Mouse (Mus musculus): Measurements from ENCODE around the gene Gadl1. TPM values are rescaled to one million over a fixed set of nuclear protein-coding genes. Genes with fewer than 3 reads are reported as not detected.

Gadl1 gene
- total and polyA plus RNA-seq, 3 experiments = 0.13 TPM; not detected in 2

GRCm38 (mm10) chr9:116029076-116029475, 119.8 kb downstream of the Gadl1 start:
- Histone ChIP-seq H3K27me3 (replicated peaks) (no peaks in the 10 kb centered on the region), H3K4me2 (ENCODE audit: insufficient read depth, low read depth, poor library complexity, severe bottlenecking) (no peak overlapping the region), H3K4me1 (ENCODE audit: control insufficient read depth in 1 of 2, insufficient read depth in 2 of 2) (0 out of 4 replicates have a peak, but pooled peaks cover 0 to 2% of the 10 kb centered on the region in 2 experiments), H3K79me2 (replicated peaks; ENCODE audit: control insufficient read depth, extremely low read depth, insufficient read depth, poor library complexity, severe bottlenecking) (no peaks in the 10 kb centered on the region), H3K9me3 (replicated peaks; ENCODE audit: low read length) (no peaks in the 10 kb centered on the region), H3K9ac (ENCODE audit: insufficient read depth, low read depth) (no peak overlapping the region), H3K4me3 (replicated peaks in 1 of 3; ENCODE audit: low read depth in 2 of 3, low read length in 2 of 3, poor library complexity in 1 of 3) (no peak overlapping the region), H3K36me3 (replicated peaks in 1 of 2; ENCODE audit: control insufficient read depth in 1 of 2, insufficient read depth in 1 of 2, low read length in 1 of 2) (no peaks in the 10 kb centered on the region), H3K27ac (ENCODE audit: insufficient read depth, low read depth) (no peak overlapping the region)
- dilution Hi-C loops (cut with MboI; ENCODE audit: extremely low pct_ligation_motif_present, extremely low pct_unique_long_range_greater_than_20kb, low sequenced_read_pairs) (no loop called here), in situ Hi-C loops (cut with MboI; ENCODE audit: low pct_ligation_motif_present, low pct_unique_long_range_greater_than_20kb, low sequenced_read_pairs) (loop anchor here (25.0 kb wide), 1 partner anchor 317 kb away; no protein-coding TSS in a partner anchor)
- no peak for TF ChIP-seq ZC3H11A (IDR thresholded peaks at IDR 0.05; ENCODE audit: low read depth, low read length)
- no peak for TF ChIP-seq MAZ (IDR thresholded peaks at IDR 0.05; ENCODE audit: low read depth, low read length)
- no peak for TF ChIP-seq ZNF384 (IDR thresholded peaks at IDR 0.05; ENCODE audit: low read depth, low read length)
- no peak for TF ChIP-seq USF2 (conservative IDR thresholded peaks at IDR 0.05; ENCODE audit: low read depth, low read length)
- no peak for TF ChIP-seq TBP (conservative IDR thresholded peaks at IDR 0.05; ENCODE audit: low read depth, low read length)
- TF ChIP-seq ELF1 (IDR thresholded peaks at IDR 0.05; ENCODE audit: low read depth, low read length) = no peak
- TF ChIP-seq NRF1 (IDR thresholded peaks at IDR 0.05; ENCODE audit: low read depth, low read length) = no peak
- TF ChIP-seq JUN (IDR thresholded peaks at IDR 0.05; ENCODE audit: insufficient read depth, low read depth, low read length) = no peak
- TF ChIP-seq BHLHE40 (IDR thresholded peaks at IDR 0.05; ENCODE audit: low read depth, low read length) = no peak
- no peak for TF ChIP-seq ZMIZ1 (IDR thresholded peaks at IDR 0.05; ENCODE audit: low read depth, low read length)
- no peak for TF ChIP-seq E2F4 (IDR thresholded peaks at IDR 0.05; ENCODE audit: insufficient replicate concordance, low read depth, low read length)
- TF ChIP-seq ZKSCAN1 (IDR thresholded peaks at IDR 0.05; ENCODE audit: borderline replicate concordance, low read depth, low read length) = no peak
- no peak for TF ChIP-seq JUND (conservative IDR thresholded peaks at IDR 0.05; ENCODE audit: low read depth, low read length)
- no peak for TF ChIP-seq PAX5 (IDR thresholded peaks at IDR 0.05; ENCODE audit: low read length)
- no peak for TF ChIP-seq RCOR1 (conservative IDR thresholded peaks at IDR 0.05; ENCODE audit: low read depth, low read length)
- TF ChIP-seq TCF12 (IDR thresholded peaks at IDR 0.05; ENCODE audit: low read depth, low read length) = no peak
- TF ChIP-seq MXI1 (IDR thresholded peaks at IDR 0.05; ENCODE audit: low read depth, low read length) = no peak
- TF ChIP-seq MAFK (IDR thresholded peaks at IDR 0.05; ENCODE audit: insufficient replicate concordance, low read length) = no peak
- TF ChIP-seq POLR2A (IDR thresholded peaks at IDR 0.05; ENCODE audit: low read depth, low read length) = no peak
- no peak for DNase-seq (ENCODE audit: extremely low read depth)

DNA sequence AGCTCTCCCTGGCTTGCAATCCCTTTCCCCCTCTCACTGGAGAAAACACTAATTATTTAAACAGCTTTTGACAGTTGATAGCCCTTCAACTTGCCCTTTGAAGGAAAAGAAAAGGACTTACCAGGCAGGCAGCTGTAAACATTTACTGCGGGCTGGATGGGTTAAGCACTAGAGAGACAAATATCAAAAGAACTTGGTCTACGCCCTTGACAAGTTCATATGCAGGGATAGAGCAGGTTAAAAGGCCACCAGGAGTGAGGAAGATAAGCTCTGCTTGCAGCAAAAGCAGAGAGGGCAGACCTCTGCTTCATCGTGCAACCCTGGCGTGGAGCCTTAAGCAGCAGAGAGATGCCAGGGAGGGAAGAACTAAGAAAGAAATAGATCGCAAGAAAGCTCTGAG, 123.5 kb downstream of the Gadl1 start:
- Histone ChIP-seq H3K36me3 (replicated peaks in 1 of 2; ENCODE audit: control insufficient read depth in 1 of 2, insufficient read depth in 1 of 2, low read length in 1 of 2) (no peaks in the 10 kb centered on the region), H3K27ac (ENCODE audit: insufficient read depth, low read depth) (no peak overlapping the region), H3K4me3 (replicated peaks in 1 of 3; ENCODE audit: low read depth in 2 of 3, low read length in 2 of 3, poor library complexity in 1 of 3) (no peak overlapping the region), H3K79me2 (replicated peaks; ENCODE audit: control insufficient read depth, extremely low read depth, insufficient read depth, poor library complexity, severe bottlenecking) (no peaks in the 10 kb centered on the region), H3K9me3 (replicated peaks; ENCODE audit: low read length) (no peaks in the 10 kb centered on the region), H3K4me2 (ENCODE audit: insufficient read depth, low read depth, poor library complexity, severe bottlenecking) (no peak overlapping the region), H3K9ac (ENCODE audit: insufficient read depth, low read depth) (no peak overlapping the region), H3K4me1 (ENCODE audit: control insufficient read depth in 1 of 2, insufficient read depth in 2 of 2) (peaks cover 0 to 5% of the 10 kb centered on the region in 2 experiments; a peak in 1 of 4 replicates), H3K27me3 (replicated peaks) (no peaks in the 10 kb centered on the region)
- DNase-seq (ENCODE audit: extremely low read depth) = no peak
- dilution Hi-C loops (cut with MboI; ENCODE audit: extremely low pct_ligation_motif_present, extremely low pct_unique_long_range_greater_than_20kb, low sequenced_read_pairs) = no loop called here
- no peak for TF ChIP-seq CHD1 (IDR thresholded peaks at IDR 0.05; ENCODE audit: low read depth, low read length)
- no peak for TF ChIP-seq NRF1 (IDR thresholded peaks at IDR 0.05; ENCODE audit: low read depth, low read length)
- no peak for TF ChIP-seq USF2 (conservative IDR thresholded peaks at IDR 0.05; ENCODE audit: low read depth, low read length)
- TF ChIP-seq RCOR1 (conservative IDR thresholded peaks at IDR 0.05; ENCODE audit: low read depth, low read length) = no peak
- no peak for TF ChIP-seq ZC3H11A (IDR thresholded peaks at IDR 0.05; ENCODE audit: low read depth, low read length)
- TF ChIP-seq MAX (IDR thresholded peaks at IDR 0.05; ENCODE audit: low read length) = no peak
- TF ChIP-seq USF1 (IDR thresholded peaks at IDR 0.05; ENCODE audit: low read depth, low read length) = no peak
- TF ChIP-seq SIN3A (IDR thresholded peaks at IDR 0.05; ENCODE audit: low read length) = no peak
- no peak for TF ChIP-seq ZMIZ1 (IDR thresholded peaks at IDR 0.05; ENCODE audit: low read depth, low read length)
- no peak for TF ChIP-seq IRF4 (IDR thresholded peaks at IDR 0.05; ENCODE audit: low read depth, low read length)
- TF ChIP-seq CHD2 (IDR thresholded peaks at IDR 0.05; ENCODE audit: low read length) = no peak
- in situ Hi-C loops (cut with MboI; ENCODE audit: low pct_ligation_motif_present, low pct_unique_long_range_greater_than_20kb, low sequenced_read_pairs) = loop anchor here (25.0 kb wide), 1 partner anchor 320 kb away; no protein-coding TSS in a partner anchor
